Comparison of ENCODE assay signal across 32 mouse cellular contexts in genomic region chr2:74647082-74647864, GRCm38 (mm10). TPM values are rescaled to one million over a fixed set of nuclear protein-coding genes. Genes with fewer than 3 reads are reported as not detected.
A peak's percentile ranks its signal among the peaks of the same experiment; 100 is the strongest.
DNase-seq lines count a peak whose midpoint lies in the region; ATAC-seq and TF ChIP-seq lines count a peak whose summit lies in the region.
"Had no signal": no experiment of that assay in that cellular context is flagged by ENCODE, and none has a peak within 500 bp of the region (broad histone marks: within the 10 kb centered on the region; RNA-seq: fewer than 3 reads in every experiment).

No protein-coding gene starts in this region.

- DNase-seq in hindbrain, embryonic 11.5 days (ENCODE audit: low spot score): peak; percentile 24
- no peak for DNase-seq in hindbrain, embryonic 14.5 days (ENCODE audit: low spot score)
- DNase-seq in kidney, postnatal 10 days: peak; percentile 16
- DNase-seq in kidney, postnatal 36 days: no peak
- peak; percentile 45 for DNase-seq in 416B (ENCODE audit: low read depth)
- DNase-seq in embryo, embryonic 9.5 days (ENCODE audit: extremely low spot score): peak; percentile 14
- DNase-seq in thymus, adult 2 months: no peak
- no peak for DNase-seq in adrenal gland, postnatal 25 days
- DNase-seq: adrenal gland, adult 8-10 months; B cell, adult 2 months; cerebellum, adult 18-20 months; cerebellum, postnatal 14 days; forebrain, postnatal 0 days; gastrocnemius, postnatal 14 days; liver, embryonic 13.5 days; lung, adult 2 months; lung, postnatal 14 days; thymus, postnatal 36 days had no signal

- H3K9me3 ChIP-seq in hindbrain, embryonic 11.5 days (ENCODE audit: control insufficient read depth, low read length): no peaks in the 10 kb centered on the region
- H3K9me3 ChIP-seq in hindbrain, embryonic 14.5 days (ENCODE audit: control insufficient read depth, low read length): no peaks in the 10 kb centered on the region
- H3K9me3 ChIP-seq: embryonic facial prominence, embryonic 15.5 days; G1E; hindbrain, embryonic 13.5 days; liver, embryonic 13.5 days; midbrain, embryonic 13.5 days had no signal

- H3K27ac ChIP-seq in hindbrain, embryonic 11.5 days (ENCODE audit: low read depth, low read length): no peak overlapping the region
- no peak overlapping the region for H3K27ac ChIP-seq in hindbrain, embryonic 14.5 days
- H3K27ac ChIP-seq in thymus, adult 2 months (ENCODE audit: control insufficient read depth, insufficient read depth, low read length): no peak overlapping the region
- H3K27ac ChIP-seq: embryonic facial prominence, embryonic 15.5 days; hindbrain, embryonic 13.5 days; liver, embryonic 13.5 days; midbrain, embryonic 13.5 days had no signal

- no peak overlapping the region for H3K4me3 ChIP-seq in hindbrain, embryonic 11.5 days (ENCODE audit: low read depth, low read length)
- H3K4me3 ChIP-seq in hindbrain, embryonic 14.5 days (replicated peaks; ENCODE audit: low read length): no peak overlapping the region
- no peak overlapping the region for H3K4me3 ChIP-seq in thymus, adult 2 months (ENCODE audit: control insufficient read depth, insufficient read depth, low read length)
- H3K4me3 ChIP-seq: embryonic facial prominence, embryonic 15.5 days; hindbrain, embryonic 13.5 days; liver, embryonic 13.5 days; midbrain, embryonic 13.5 days had no signal

- no peak for TF ChIP-seq CTCF in thymus, adult 2 months (IDR thresholded peaks at IDR 0.05; ENCODE audit: borderline replicate concordance, control insufficient read depth, extremely low read depth, insufficient read depth, low read length, poor library complexity)

- no peaks in the 10 kb centered on the region for H3K36me3 ChIP-seq in hindbrain, embryonic 11.5 days (ENCODE audit: control insufficient read depth, insufficient read depth, low read length)
- H3K36me3 ChIP-seq in hindbrain, embryonic 14.5 days (replicated peaks; ENCODE audit: control insufficient read depth, insufficient read depth): no peaks in the 10 kb centered on the region
- H3K36me3 ChIP-seq in thymus, adult 2 months (ENCODE audit: control insufficient read depth, insufficient read depth, low read length): no peaks in the 10 kb centered on the region
- H3K36me3 ChIP-seq: embryonic facial prominence, embryonic 15.5 days; G1E; hindbrain, embryonic 13.5 days; liver, embryonic 13.5 days; midbrain, embryonic 13.5 days had no signal

- H3K9ac ChIP-seq in hindbrain, embryonic 11.5 days (ENCODE audit: low read depth, low read length): no peak overlapping the region
- no peak overlapping the region for H3K9ac ChIP-seq in hindbrain, embryonic 14.5 days
- H3K9ac ChIP-seq: embryonic facial prominence, embryonic 15.5 days; forebrain, postnatal 0 days; hindbrain, embryonic 13.5 days; liver, embryonic 13.5 days; midbrain, embryonic 13.5 days had no signal

- ATAC-seq in hindbrain, embryonic 11.5 days (ENCODE audit: low FRiP score): no peak
- no peak for ATAC-seq in hindbrain, embryonic 14.5 days (ENCODE audit: low FRiP score)
- ATAC-seq: activated CD4-positive, CD25-positive, alpha-beta regulatory T cell, adult 4 months; forebrain, postnatal 0 days; inflammation-experienced regulatory T-cells, adult 6 months; midbrain, embryonic 13.5 days had no signal

- H3K27me3 ChIP-seq in hindbrain, embryonic 11.5 days (ENCODE audit: control insufficient read depth, insufficient read depth, low read length): peaks cover 79% of the 10 kb centered on the region
- H3K27me3 ChIP-seq in hindbrain, embryonic 14.5 days (ENCODE audit: control insufficient read depth, insufficient read depth, low read length): peaks cover 96% of the 10 kb centered on the region
- H3K27me3 ChIP-seq in thymus, adult 2 months (ENCODE audit: control insufficient read depth, insufficient read depth, low read length): peaks cover 21% of the 10 kb centered on the region
- H3K27me3 ChIP-seq: CH12.LX had no signal

- H3K4me2 ChIP-seq in hindbrain, embryonic 11.5 days (replicated peaks; ENCODE audit: low read depth, low read length): no peak overlapping the region
- H3K4me2 ChIP-seq in hindbrain, embryonic 14.5 days (replicated peaks): no peak overlapping the region
- H3K4me2 ChIP-seq: embryonic facial prominence, embryonic 15.5 days; hindbrain, embryonic 13.5 days; liver, embryonic 13.5 days; midbrain, embryonic 13.5 days had no signal

- 14% methylated on average over 7 of the region's 7 CpGs for WGBS in hindbrain, embryonic 11.5 days
- WGBS in hindbrain, embryonic 14.5 days: 16% methylated on average over 7 of the region's 7 CpGs
- WGBS in thymus, adult 2 months: 35% methylated on average over 7 of the region's 7 CpGs

- no peak for TF ChIP-seq POLR2A in thymus, adult 2 months (IDR thresholded peaks at IDR 0.05; ENCODE audit: control insufficient read depth, extremely low read depth, insufficient read depth, low read length, poor library complexity)

- no peaks in the 10 kb centered on the region for H3K4me1 ChIP-seq in hindbrain, embryonic 11.5 days (replicated peaks; ENCODE audit: control insufficient read depth, insufficient read depth, low read length)
- H3K4me1 ChIP-seq in hindbrain, embryonic 14.5 days (replicated peaks; ENCODE audit: control insufficient read depth, insufficient read depth, low read length): no peaks in the 10 kb centered on the region
- no peaks in the 10 kb centered on the region for H3K4me1 ChIP-seq in thymus, adult 2 months (replicated peaks; ENCODE audit: control insufficient read depth, insufficient read depth, low read length)
- H3K4me1 ChIP-seq: embryonic facial prominence, embryonic 15.5 days; liver, embryonic 13.5 days; midbrain, embryonic 13.5 days had no signal

RNA-seq across cellular contexts. Expression of gene Evx2, which starts 12.1 kb away (rescaled TPM):
- 1.6 and 2.4 TPM in 2 replicates for polyA plus RNA-seq in hindbrain, embryonic 11.5 days (2014; fragmentation: Nextera tagmentation; extraction: Ambion mirVana)
- polyA plus RNA-seq in hindbrain, embryonic 14.5 days (2014; fragmentation: Nextera tagmentation; extraction: Ambion mirVana): 1.3 and 1.4 TPM in 2 replicates
- not detected in 2 replicates for polyA plus RNA-seq in thymus, adult 2 months (2012; rRNA removed)
- total RNA-seq in adrenal gland, postnatal 25 days (2021): not detected in 2 replicates
- total RNA-seq: adrenal gland, adult 8-10 months; CH12.LX; forebrain, postnatal 0 days; gastrocnemius, postnatal 14 days; heart, adult 8-10 months; heart, postnatal 25 days; layer of hippocampus, postnatal 10 days; left cerebral cortex, adult 8-10 months; megakaryocyte progenitor cell, adult 5-6 weeks had no signal
- polyA plus RNA-seq: activated CD4-positive, CD25-positive, alpha-beta regulatory T cell, adult 4 months; embryonic facial prominence, embryonic 15.5 days; forebrain, postnatal 0 days; G1E; heart, embryonic 14.5 days; inflammation-experienced regulatory T-cells, adult 6 months; liver, embryonic 13.5 days; lung, adult 2 months; spleen, adult 2 months had no signal

RNA-seq across cellular contexts. Expression of gene Hoxd13, which starts 20.8 kb away (rescaled TPM):
- 0.15 TPM in 1 of 2 replicates, not detected in the other for polyA plus RNA-seq in hindbrain, embryonic 11.5 days (2014; fragmentation: Nextera tagmentation; extraction: Ambion mirVana)
- polyA plus RNA-seq in hindbrain, embryonic 14.5 days (2014; fragmentation: Nextera tagmentation; extraction: Ambion mirVana): 0.08 TPM in 1 of 2 replicates, not detected in the other
- polyA plus RNA-seq in thymus, adult 2 months (2012; rRNA removed): 0.04 TPM in 1 of 2 replicates, not detected in the other
- total RNA-seq in adrenal gland, postnatal 25 days (2021): not detected in 2 replicates
- total RNA-seq: adrenal gland, adult 8-10 months; CH12.LX; forebrain, postnatal 0 days; gastrocnemius, postnatal 14 days; heart, adult 8-10 months; heart, postnatal 25 days; layer of hippocampus, postnatal 10 days; left cerebral cortex, adult 8-10 months; megakaryocyte progenitor cell, adult 5-6 weeks had no signal
- polyA plus RNA-seq: activated CD4-positive, CD25-positive, alpha-beta regulatory T cell, adult 4 months; embryonic facial prominence, embryonic 15.5 days; forebrain, postnatal 0 days; G1E; heart, embryonic 14.5 days; hindbrain, embryonic 13.5 days; inflammation-experienced regulatory T-cells, adult 6 months; liver, embryonic 13.5 days; midbrain, embryonic 13.5 days; spleen, adult 2 months had no signal

RNA-seq across cellular contexts. Expression of gene Hoxd12, which starts 27.5 kb away (rescaled TPM):
- not detected in 2 replicates for polyA plus RNA-seq in hindbrain, embryonic 11.5 days (2014; fragmentation: Nextera tagmentation; extraction: Ambion mirVana)
- polyA plus RNA-seq in hindbrain, embryonic 14.5 days (2014; fragmentation: Nextera tagmentation; extraction: Ambion mirVana): not detected in 2 replicates
- not detected in 2 replicates for polyA plus RNA-seq in thymus, adult 2 months (2012; rRNA removed)
- total RNA-seq in adrenal gland, postnatal 25 days (2021): not detected in 2 replicates
- total RNA-seq: adrenal gland, adult 8-10 months; CH12.LX; forebrain, postnatal 0 days; G1E; gastrocnemius, postnatal 14 days; heart, adult 8-10 months; heart, postnatal 25 days; layer of hippocampus, postnatal 10 days; left cerebral cortex, adult 8-10 months; megakaryocyte progenitor cell, adult 5-6 weeks had no signal
- polyA plus RNA-seq: activated CD4-positive, CD25-positive, alpha-beta regulatory T cell, adult 4 months; embryonic facial prominence, embryonic 15.5 days; forebrain, postnatal 0 days; G1E; heart, embryonic 14.5 days; hindbrain, embryonic 13.5 days; inflammation-experienced regulatory T-cells, adult 6 months; liver, embryonic 13.5 days; lung, adult 2 months; midbrain, embryonic 13.5 days; spleen, adult 2 months had no signal

RNA-seq across cellular contexts. Expression of gene Hoxd11, which starts 32.1 kb away (rescaled TPM):
- polyA plus RNA-seq in hindbrain, embryonic 11.5 days (2014; fragmentation: Nextera tagmentation; extraction: Ambion mirVana): not detected in 2 replicates
- polyA plus RNA-seq in hindbrain, embryonic 14.5 days (2014; fragmentation: Nextera tagmentation; extraction: Ambion mirVana): not detected in 2 replicates
- polyA plus RNA-seq in thymus, adult 2 months (2012; rRNA removed): not detected in 2 replicates
- not detected in 2 replicates for total RNA-seq in adrenal gland, postnatal 25 days (2021)
- total RNA-seq: adrenal gland, adult 8-10 months; CH12.LX; forebrain, postnatal 0 days; heart, adult 8-10 months; heart, postnatal 25 days; layer of hippocampus, postnatal 10 days; left cerebral cortex, adult 8-10 months; megakaryocyte progenitor cell, adult 5-6 weeks had no signal
- polyA plus RNA-seq: activated CD4-positive, CD25-positive, alpha-beta regulatory T cell, adult 4 months; embryonic facial prominence, embryonic 15.5 days; forebrain, postnatal 0 days; G1E; heart, embryonic 14.5 days; hindbrain, embryonic 13.5 days; liver, embryonic 13.5 days; lung, adult 2 months; midbrain, embryonic 13.5 days; spleen, adult 2 months had no signal

RNA-seq across cellular contexts. Expression of gene Hoxd10, which starts 44.5 kb away (rescaled TPM):
- polyA plus RNA-seq in hindbrain, embryonic 11.5 days (2014; fragmentation: Nextera tagmentation; extraction: Ambion mirVana): 0.13 TPM in 1 of 2 replicates, not detected in the other
- not detected in 2 replicates for polyA plus RNA-seq in hindbrain, embryonic 14.5 days (2014; fragmentation: Nextera tagmentation; extraction: Ambion mirVana)
- polyA plus RNA-seq in thymus, adult 2 months (2012; rRNA removed): not detected in 2 replicates
- total RNA-seq in adrenal gland, postnatal 25 days (2021): not detected in 2 replicates
- total RNA-seq: adrenal gland, adult 8-10 months; CH12.LX; forebrain, postnatal 0 days; heart, postnatal 25 days; layer of hippocampus, postnatal 10 days; left cerebral cortex, adult 8-10 months; megakaryocyte progenitor cell, adult 5-6 weeks had no signal
- polyA plus RNA-seq: activated CD4-positive, CD25-positive, alpha-beta regulatory T cell, adult 4 months; forebrain, postnatal 0 days; G1E; heart, embryonic 14.5 days; hindbrain, embryonic 13.5 days; inflammation-experienced regulatory T-cells, adult 6 months; liver, embryonic 13.5 days; lung, adult 2 months; midbrain, embryonic 13.5 days; spleen, adult 2 months had no signal

Comparison
In these comparisons a context has a peak if more than half of its experiments do, and no peak if none do; other contexts are left out.
1. DNase-seq: peak in hindbrain, embryonic 11.5 days (single experiment), kidney, postnatal 10 days (single experiment), 416B (single experiment) and embryo, embryonic 9.5 days (single experiment); none in hindbrain, embryonic 14.5 days (single experiment), kidney, postnatal 36 days (0 of 2), thymus, adult 2 months (single experiment) and adrenal gland, postnatal 25 days (single experiment).